Mouse (Mus musculus): ENCODE data around the gene 4430402I18Rik. TPM values are rescaled to one million over a fixed set of nuclear protein-coding genes. Genes with fewer than 3 reads are reported as not detected.
"Not testable (repeated sequence)": the region's sequence is repeated elsewhere in the genome, so short reads cannot be mapped to it uniquely, and the experiment has no call there.

Gene 4430402I18Rik
- 4.9 and 5.1 TPM in 2 replicates for polyA plus RNA-seq (2015; fragmentation: Nextera tagmentation; extraction: Ambion mirVana)

GRCm38 (mm10) chr19:28967652-28968051, at the start of gene 4430402I18Rik:
4430402I18Rik (minus strand) TSS chr19:28967800.
- H3K4me1 ChIP-seq = peaks cover 18% of the 10 kb centered on the region
- 8% methylated on average over 11 of the region's 11 CpGs for WGBS
- H3K36me3 ChIP-seq = no peaks in the 10 kb centered on the region
- H3K4me3 ChIP-seq (replicated peaks) = no peak within 1 kb of the TSS
- H3K9me3 ChIP-seq (replicated peaks) = no peaks in the 10 kb centered on the region
- H3K9ac ChIP-seq = no peak within 1 kb of the TSS
- H3K4me2 ChIP-seq = no peak within 1 kb of the TSS
- 0 out of 2 replicates have a peak, but pooled peaks have one; percentile 17 for ATAC-seq (replicated peaks; ENCODE audit: low FRiP score)
- H3K27ac ChIP-seq = no peak within 1 kb of the TSS
- peaks cover 5% of the 10 kb centered on the region; the same call in 1 of the 2 replicates for H3K27me3 ChIP-seq

- Histone ChIP-seq H3K4me2 (no peak overlapping the region), H3K27ac (peak overlapping the region; percentile 71), H3K9ac (no peak overlapping the region), H3K4me3 (replicated peaks) (no peak overlapping the region), H3K9me3 (replicated peaks) (no peaks in the 10 kb centered on the region), H3K27me3 (no peaks in the 10 kb centered on the region), H3K4me1 (no peaks in the 10 kb centered on the region), H3K36me3 (peaks cover 62% of the 10 kb centered on the region)
- no peak for ATAC-seq (replicated peaks; ENCODE audit: low FRiP score)
- 48% methylated on average over 5 of the region's 5 CpGs for WGBS
Observed at GRCm38 (mm10) chr19:29016786-29017185, 49.2 kb upstream of the 4430402I18Rik start.

GRCm38 (mm10) chr19:29016204-29016765, 48.7 kb upstream of the 4430402I18Rik start:
- Histone ChIP-seq H3K4me1 (no peaks in the 10 kb centered on the region), H3K9ac (no peak overlapping the region), H3K9me3 (replicated peaks) (no peaks in the 10 kb centered on the region), H3K4me3 (replicated peaks) (no peak overlapping the region), H3K4me2 (no peak overlapping the region), H3K27ac (peak overlapping the region; percentile 70; the same call in 1 of the 2 replicates), H3K27me3 (no peaks in the 10 kb centered on the region), H3K36me3 (peaks cover 62% of the 10 kb centered on the region)
- 53% methylated on average over 5 of the region's 5 CpGs for WGBS
- no peak for ATAC-seq (replicated peaks; ENCODE audit: low FRiP score)

DNA sequence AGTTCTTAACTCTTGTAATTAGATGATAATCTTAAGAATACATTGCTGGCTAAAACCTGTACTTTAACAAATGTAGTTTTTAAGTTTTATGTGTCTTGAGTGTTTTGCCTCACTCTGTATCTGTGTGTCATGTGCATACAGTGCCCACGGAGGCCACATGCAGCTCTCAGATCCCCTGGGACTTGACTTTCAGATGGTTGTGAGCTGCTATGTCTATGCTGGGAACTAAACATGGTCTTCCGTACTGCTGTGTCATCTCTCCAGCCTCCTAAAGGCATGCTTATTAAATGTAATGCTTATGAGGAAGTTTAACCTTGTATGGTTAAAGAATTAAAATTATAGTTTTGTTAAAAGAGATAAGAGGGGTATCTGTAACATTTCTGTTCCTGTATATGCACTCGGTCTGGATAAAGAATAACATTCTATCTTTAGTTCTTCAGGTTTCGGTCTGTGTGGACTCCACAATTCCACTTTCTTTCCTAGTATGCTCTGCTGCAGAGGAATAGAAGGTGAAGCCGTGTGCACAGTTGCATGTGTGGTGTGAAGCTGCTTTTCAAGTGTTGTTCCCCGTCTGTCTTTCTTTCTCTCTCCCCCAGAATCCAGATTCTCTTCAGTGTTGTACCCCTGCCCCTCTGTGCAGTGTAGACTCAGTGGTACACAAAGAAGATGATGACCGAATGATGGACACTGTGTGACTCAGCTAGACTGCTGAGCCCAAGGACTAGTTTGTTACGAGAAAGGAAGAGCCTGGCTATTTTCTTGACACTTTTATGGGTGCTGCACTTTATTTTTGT, 48.0 kb upstream of the 4430402I18Rik start:
- Histone ChIP-seq H3K9ac (no peak overlapping the region), H3K4me1 (no peaks in the 10 kb centered on the region), H3K9me3 (replicated peaks) (no peaks in the 10 kb centered on the region), H3K4me3 (replicated peaks) (no peak overlapping the region), H3K36me3 (peaks cover 62% of the 10 kb centered on the region), H3K4me2 (no peak overlapping the region), H3K27ac (peak overlapping the region; percentile 70), H3K27me3 (no peaks in the 10 kb centered on the region)
- WGBS = 64% methylated on average over 8 of the region's 8 CpGs
- ATAC-seq (replicated peaks; ENCODE audit: low FRiP score) = no peak

GRCm38 (mm10) chr19:29014466-29015055, 47.0 kb upstream of the 4430402I18Rik start:
- no peak; the same call in 1 of the 2 replicates for ATAC-seq (replicated peaks; ENCODE audit: low FRiP score)
- no peak overlapping the region for H3K4me2 ChIP-seq
- H3K27ac ChIP-seq = no peak overlapping the region
- H3K27me3 ChIP-seq = no peaks in the 10 kb centered on the region
- no peaks in the 10 kb centered on the region for H3K9me3 ChIP-seq (replicated peaks)
- 62% methylated on average over 5 of the region's 5 CpGs for WGBS
- H3K4me1 ChIP-seq = no peaks in the 10 kb centered on the region
- H3K4me3 ChIP-seq (replicated peaks) = no peak overlapping the region
- H3K9ac ChIP-seq = no peak overlapping the region
- peaks cover 56% of the 10 kb centered on the region for H3K36me3 ChIP-seq

GRCm38 (mm10) chr19:29011355-29011990, 43.9 kb upstream of the 4430402I18Rik start:
- no peak overlapping the region for H3K4me2 ChIP-seq

DNA sequence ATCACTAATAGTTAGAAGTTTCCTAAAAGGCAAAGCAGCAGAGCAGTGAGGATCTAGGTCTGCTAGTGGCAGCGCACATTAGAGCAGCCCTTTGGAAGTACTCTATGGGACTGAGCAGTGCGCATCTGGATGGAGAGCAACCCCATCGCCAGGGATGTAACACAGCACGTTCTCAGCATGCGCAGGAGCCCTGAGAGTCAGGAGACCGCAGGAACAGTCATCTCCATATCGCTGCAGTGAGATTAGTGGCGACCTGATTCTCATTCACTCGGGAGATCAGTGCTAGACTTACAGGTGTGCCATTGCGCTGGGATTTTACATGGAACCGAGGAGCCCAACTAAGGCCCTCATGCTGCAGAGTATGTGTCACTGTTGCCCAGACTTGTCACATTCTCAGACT, 41.4 kb upstream of the 4430402I18Rik start:
- peaks cover 71% of the 10 kb centered on the region for H3K36me3 ChIP-seq

More at GRCm38 (mm10) chr19:29011355-29011990, 43.9 kb upstream of the 4430402I18Rik start:
- 94% methylated on average over 12 of the region's 12 CpGs for WGBS
- peaks cover 65% of the 10 kb centered on the region for H3K36me3 ChIP-seq
- no peaks in the 10 kb centered on the region for H3K4me1 ChIP-seq
- H3K9me3 ChIP-seq (replicated peaks) = no peaks in the 10 kb centered on the region
- no peaks in the 10 kb centered on the region for H3K27me3 ChIP-seq
- H3K9ac ChIP-seq = no peak overlapping the region
- H3K27ac ChIP-seq = no peak overlapping the region
- ATAC-seq (replicated peaks; ENCODE audit: low FRiP score) = no peak
- no peak overlapping the region for H3K4me3 ChIP-seq (replicated peaks)

GRCm38 (mm10) chr19:29008069-29008706, 40.6 kb upstream of the 4430402I18Rik start:
- H3K36me3 ChIP-seq = peaks cover 65% of the 10 kb centered on the region

More for the DNA sequence above, 41.4 kb upstream of the 4430402I18Rik start:
- Histone ChIP-seq H3K27ac (no peak overlapping the region), H3K27me3 (no peaks in the 10 kb centered on the region), H3K9ac (no peak overlapping the region), H3K9me3 (replicated peaks) (no peaks in the 10 kb centered on the region), H3K4me1 (no peaks in the 10 kb centered on the region), H3K4me3 (replicated peaks) (no peak overlapping the region), H3K4me2 (no peak overlapping the region)
- WGBS = 92% methylated on average over 11 of the region's 11 CpGs
- no peak for ATAC-seq (replicated peaks; ENCODE audit: low FRiP score)

GRCm38 (mm10) chr19:29000321-29000720, 32.7 kb upstream of the 4430402I18Rik start:
- ATAC-seq (replicated peaks; ENCODE audit: low FRiP score); H3K27me3 ChIP-seq; H3K9me3 ChIP-seq (replicated peaks); H3K9ac ChIP-seq; H3K4me1 ChIP-seq; H3K4me3 ChIP-seq (replicated peaks); H3K27ac ChIP-seq; H3K4me2 ChIP-seq: not testable (repeated sequence)
- H3K36me3 ChIP-seq = peaks cover 55% of the 10 kb centered on the region
- 97% methylated on average over 16 of the region's 16 CpGs for WGBS

More at GRCm38 (mm10) chr19:29008069-29008706, 40.6 kb upstream of the 4430402I18Rik start:
- Histone ChIP-seq H3K27me3 (no peaks in the 10 kb centered on the region), H3K4me2 (no peak overlapping the region), H3K9me3 (replicated peaks) (no peaks in the 10 kb centered on the region), H3K9ac (no peak overlapping the region), H3K4me1 (no peaks in the 10 kb centered on the region), H3K27ac (no peak overlapping the region), H3K4me3 (replicated peaks) (no peak overlapping the region)
- no peak for ATAC-seq (replicated peaks; ENCODE audit: low FRiP score)
- 86% methylated on average over 3 of the region's 3 CpGs for WGBS

DNA sequence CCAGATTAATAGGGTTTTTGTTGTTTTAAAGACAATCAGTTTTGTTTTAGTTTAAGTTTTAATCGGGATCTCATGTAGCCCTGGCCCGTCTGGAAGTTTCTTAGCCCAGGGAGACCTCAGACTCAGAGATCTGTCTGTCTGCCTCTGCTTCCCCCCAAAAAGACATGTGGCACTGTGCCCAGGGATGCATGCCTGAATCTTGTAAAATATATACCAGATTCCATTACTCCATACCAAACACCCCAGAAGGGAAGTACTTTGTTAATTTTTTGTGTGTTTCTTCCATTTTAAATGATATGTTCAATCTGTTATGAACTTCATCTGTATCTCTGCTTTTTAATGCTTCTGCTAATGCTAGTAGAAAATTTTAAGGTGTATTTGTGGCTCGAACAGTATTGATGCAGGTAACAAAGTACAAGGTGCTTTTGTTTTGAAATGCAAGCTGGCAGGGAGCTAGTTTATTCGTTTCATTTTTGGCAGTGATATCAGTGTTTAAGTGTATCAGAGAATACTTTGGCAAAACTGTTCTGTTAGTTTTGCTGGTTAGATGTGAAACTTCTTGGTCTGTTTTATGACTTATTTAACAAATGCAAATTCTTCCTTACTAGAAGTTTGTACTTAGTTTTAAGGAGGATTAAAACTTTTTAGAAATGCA, 30.5 kb upstream of the 4430402I18Rik start:
- H3K36me3 ChIP-seq = peaks cover 74% of the 10 kb centered on the region
- H3K4me2 ChIP-seq = no peak overlapping the region
- H3K9ac ChIP-seq = no peak overlapping the region
- H3K9me3 ChIP-seq (replicated peaks) = no peaks in the 10 kb centered on the region
- no peak for ATAC-seq (replicated peaks; ENCODE audit: low FRiP score)
- no peaks in the 10 kb centered on the region for H3K27me3 ChIP-seq
- 90% methylated on average over 4 of the region's 4 CpGs for WGBS
- no peaks in the 10 kb centered on the region for H3K4me1 ChIP-seq
- H3K4me3 ChIP-seq (replicated peaks) = no peak overlapping the region
- no peak overlapping the region for H3K27ac ChIP-seq

DNA sequence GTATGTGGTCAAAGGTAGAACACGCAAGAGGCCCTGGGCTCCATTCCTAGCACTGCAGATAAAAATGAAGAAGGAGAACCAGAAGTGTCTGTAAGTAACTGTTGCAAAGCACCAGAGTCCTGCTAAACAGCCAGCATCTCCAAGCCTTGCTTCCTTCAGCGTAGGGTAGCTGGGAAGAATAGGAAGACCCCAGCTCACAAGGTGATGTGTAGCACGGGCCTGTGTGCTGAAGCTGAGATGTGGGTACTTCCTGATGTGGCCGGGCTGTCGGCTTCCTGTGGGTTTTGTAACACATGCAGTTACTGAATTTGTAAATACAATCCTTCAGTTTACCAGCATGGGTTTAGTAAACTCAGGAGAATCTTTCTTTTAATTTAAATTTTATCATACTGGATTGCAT, 27.8 kb upstream of the 4430402I18Rik start:
- no peak for ATAC-seq (replicated peaks; ENCODE audit: low FRiP score)
- Histone ChIP-seq H3K27ac (no peak overlapping the region), H3K4me1 (peaks cover 7% of the 10 kb centered on the region), H3K4me2 (no peak overlapping the region), H3K27me3 (no peaks in the 10 kb centered on the region), H3K4me3 (replicated peaks) (no peak overlapping the region), H3K9me3 (replicated peaks) (no peaks in the 10 kb centered on the region), H3K36me3 (peaks cover 52% of the 10 kb centered on the region), H3K9ac (no peak overlapping the region)
- 91% methylated on average over 5 of the region's 5 CpGs for WGBS

All from kidney, embryonic 15.5 days (tissue).